Mouse (Mus musculus) megakaryocyte, embryonic 14.5 days (primary cell): ENCODE measurements at regions not wholly inside any gene's neighbourhood (a gene's known extent, or its start where the extent isn't known, plus 50 kb on each side); places are given as distances from the start of the nearest gene placed in this dataset.

Source experiments
- FLI1 ChIP-seq: IDR thresholded peaks from 2 replicates; pipeline ENCODE4 v1.6.1; 2012; ENCODE audit warnings: low read length, inconsistent platforms, mixed read lengths
- GATA1 ChIP-seq: IDR thresholded peaks from 3 replicates; pipeline ENCODE4 v1.6.1; 2012; ENCODE audit warnings: mixed read lengths, low read length, inconsistent platforms, borderline replicate concordance

DNA sequence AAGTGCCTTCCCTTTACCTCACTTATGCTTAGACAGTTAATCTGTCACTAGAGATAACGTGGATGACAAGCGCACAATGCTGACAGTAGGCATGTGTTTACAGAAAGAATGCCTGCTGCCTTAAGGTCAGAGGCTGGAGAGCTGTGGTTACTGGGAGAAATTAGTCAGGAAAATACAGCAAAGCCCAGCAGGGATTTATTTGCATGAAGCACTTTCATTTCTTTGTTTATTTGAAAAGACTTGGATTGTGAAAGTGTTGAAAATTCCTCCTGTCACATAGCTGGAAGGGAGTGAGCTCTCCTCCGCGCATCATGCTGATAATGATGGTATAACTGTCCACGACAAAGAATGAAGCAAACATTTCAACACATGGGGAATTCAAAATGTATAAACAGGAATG lies 237.5 kb upstream of the Speer4f2 start:
- TF ChIP-seq GATA1 (no peak), FLI1 (no peak)
